Mouse (Mus musculus) gastrocnemius, postnatal 25 days (tissue): Measurements from ENCODE around the gene 4921507P07Rik. TPM values are rescaled to one million over a fixed set of nuclear protein-coding genes. Genes with fewer than 3 reads are reported as not detected.
"Not testable (repeated sequence)": the region's sequence is repeated elsewhere in the genome, so short reads cannot be mapped to it uniquely, and the experiment has no call there.

Experiments
- DNase-seq: peaks from one replicate; pipeline ENCODE4 v3.0.0; 2022
- microRNA-seq, 2 experiments: library from miRNA; unstranded; fragments of <30 nt; microRNA quantifications; one replicate each; pipeline ENCODE4 v1.2.0; 2021; ENCODE audit warnings: borderline replicate concordance in 2 of 2
- total RNA-seq, 2 experiments: library from RNA; stranded (reverse); gene quantifications; 1 replicate in 1 of 2; 2 replicates in 1 of 2; pipeline ENCODE4 v1.2.3; 2021

The 4921507P07Rik gene
- total RNA-seq, 2 experiments from 2014 or later = 0.24 to 0.28 TPM

DNA sequence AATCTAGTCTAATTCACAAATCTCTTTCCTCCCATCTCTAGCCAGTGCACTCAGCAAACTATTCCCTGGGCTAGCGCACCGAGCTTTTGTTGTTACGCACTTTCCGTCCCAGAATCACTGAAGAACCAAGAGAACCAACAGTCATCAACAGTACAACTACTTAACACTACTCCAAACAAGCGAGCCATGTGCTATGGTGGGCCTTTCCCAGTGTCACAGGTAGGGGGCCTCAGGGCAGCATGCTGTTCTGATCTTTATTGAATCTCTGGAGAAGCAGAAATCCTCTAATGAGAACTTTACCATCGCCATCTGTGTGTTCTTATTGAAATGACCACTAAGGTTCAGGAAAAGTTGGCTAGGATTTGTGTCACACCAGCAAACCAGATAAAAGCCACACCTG lies 38.9 kb downstream of the 4921507P07Rik start:
- no peak for DNase-seq

DNA sequence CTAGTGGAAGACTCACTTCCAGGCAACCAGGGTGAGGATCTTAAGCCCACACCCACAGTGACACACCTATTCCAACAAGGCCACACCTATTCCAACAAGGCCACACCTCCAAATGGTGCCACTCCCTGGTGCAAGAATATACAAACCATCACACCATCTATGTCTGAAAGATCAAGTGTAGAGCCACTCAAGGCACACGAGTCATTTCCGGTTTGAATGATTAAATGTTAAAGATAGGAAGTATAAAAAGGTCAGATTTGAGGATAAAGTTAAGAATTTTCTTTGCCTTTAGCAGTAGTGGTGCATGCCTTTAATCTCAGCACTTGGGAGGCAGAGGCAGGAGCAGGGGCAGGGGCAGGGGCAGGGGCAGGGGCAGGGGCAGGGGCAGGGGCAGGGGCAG lies 42.2 kb downstream of the 4921507P07Rik start:
- not testable (repeated sequence) for DNase-seq

- DNase-seq = no peak
Observed at GRCm38 (mm10) chr6:50552881-50553518, 43.4 kb downstream of the 4921507P07Rik start.

- no peak for DNase-seq
Observed at GRCm38 (mm10) chr6:50549791-50550190, 46.6 kb downstream of the 4921507P07Rik start.

GRCm38 (mm10) chr6:50549051-50549450 lies 47.4 kb downstream of the 4921507P07Rik start:
- no peak for DNase-seq

- no peak for DNase-seq
Observed at GRCm38 (mm10) chr6:50545412-50546043, 50.9 kb downstream of the 4921507P07Rik start.

GRCm38 (mm10) chr6:50542535-50542934 lies 53.9 kb downstream of the 4921507P07Rik start:
- DNase-seq = no peak

DNA sequence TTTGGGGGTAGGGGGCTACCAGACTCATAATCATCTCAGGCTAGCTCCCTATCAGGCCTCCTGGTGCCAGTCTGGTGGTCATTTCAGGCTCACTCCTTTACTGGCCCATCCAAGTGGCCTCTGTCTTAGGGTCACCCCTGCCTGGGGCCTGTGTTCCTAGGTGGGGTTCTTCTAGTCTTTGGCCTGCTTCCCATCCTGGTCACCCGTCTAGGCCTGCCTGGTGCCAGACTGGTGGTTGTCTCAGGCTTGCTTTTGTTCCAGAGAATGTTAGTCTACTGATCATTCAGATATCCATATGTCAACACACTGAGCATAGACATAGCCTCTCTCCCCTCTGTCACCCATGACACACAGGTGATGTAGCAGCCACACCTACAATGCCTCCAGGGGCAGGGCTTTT lies 56.8 kb downstream of the 4921507P07Rik start:
- no peak for DNase-seq

DNA sequence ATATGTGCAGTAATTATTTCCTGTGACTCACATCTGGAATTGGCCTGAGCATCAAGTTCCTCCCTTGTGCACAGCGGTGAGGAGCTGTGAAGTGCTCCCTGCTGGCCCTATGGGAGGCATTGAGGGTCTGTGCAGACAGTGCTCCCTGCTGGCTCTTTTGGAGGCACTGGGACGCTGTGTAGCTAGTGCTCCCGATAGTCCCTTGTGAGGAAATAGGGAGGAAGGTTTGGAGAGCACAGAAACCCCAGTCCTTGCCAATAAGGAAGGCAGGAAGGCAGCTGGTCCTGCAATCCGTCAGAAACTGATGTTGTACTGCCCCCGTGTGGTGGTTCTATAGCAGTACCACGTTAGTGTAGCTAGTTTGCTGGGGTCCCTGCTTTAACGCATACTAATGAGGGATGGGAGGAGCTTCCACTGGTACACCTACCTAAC lies 60.0 kb downstream of the 4921507P07Rik start:
- peak; percentile 56 for DNase-seq

DNA sequence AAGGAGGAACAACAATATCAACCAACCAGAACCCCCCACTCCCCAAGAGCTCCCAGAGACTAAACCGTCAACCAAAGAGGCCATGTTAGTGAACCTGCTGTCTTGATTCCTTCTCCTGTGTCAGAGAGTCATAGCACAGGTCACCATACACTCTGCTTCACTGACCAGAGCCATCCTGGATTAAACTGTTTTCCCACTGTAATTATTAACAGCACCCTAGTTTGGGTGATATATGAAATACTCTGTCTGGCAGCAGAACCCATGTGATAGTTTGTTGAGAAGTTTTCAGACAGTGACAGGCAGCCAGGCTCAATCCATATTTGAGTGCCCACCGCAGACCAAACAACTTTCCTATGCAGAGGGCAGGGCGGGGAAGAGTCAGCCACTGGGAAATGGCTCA lies 61.1 kb downstream of the 4921507P07Rik start:
- no peak for DNase-seq

- DNase-seq = no peak
Observed at GRCm38 (mm10) chr6:50531920-50532319, 64.5 kb downstream of the 4921507P07Rik start.

GRCm38 (mm10) chr6:50531003-50531402 lies 65.4 kb downstream of the 4921507P07Rik start:
- DNase-seq = no peak

- no peak for DNase-seq
Observed at GRCm38 (mm10) chr6:50529194-50529593, 67.2 kb downstream of the 4921507P07Rik start.

- DNase-seq = no peak
Observed at GRCm38 (mm10) chr6:50527416-50527815, 69.0 kb downstream of the 4921507P07Rik start.

DNA sequence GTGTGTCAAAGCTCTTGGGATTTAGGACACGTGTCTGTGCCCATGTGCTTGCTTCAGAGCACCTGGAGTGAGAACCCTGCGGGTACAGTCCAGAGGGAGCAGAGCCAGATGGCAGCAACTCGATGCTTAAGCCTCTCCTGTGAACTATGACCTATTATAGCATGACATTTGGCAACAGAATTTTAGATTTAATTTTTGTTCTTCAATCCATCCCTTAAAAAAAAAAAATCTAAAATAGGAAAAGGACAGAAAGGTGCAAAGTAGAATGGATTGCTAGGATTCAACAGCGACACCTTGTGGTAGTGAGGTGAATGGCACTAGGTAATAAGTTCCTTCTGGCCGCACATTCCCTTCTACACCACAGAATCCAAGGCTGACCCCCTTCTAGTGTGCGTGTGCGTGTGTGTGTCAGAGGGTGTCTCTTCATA lies 69.8 kb downstream of the 4921507P07Rik start:
- no peak for DNase-seq

DNA sequence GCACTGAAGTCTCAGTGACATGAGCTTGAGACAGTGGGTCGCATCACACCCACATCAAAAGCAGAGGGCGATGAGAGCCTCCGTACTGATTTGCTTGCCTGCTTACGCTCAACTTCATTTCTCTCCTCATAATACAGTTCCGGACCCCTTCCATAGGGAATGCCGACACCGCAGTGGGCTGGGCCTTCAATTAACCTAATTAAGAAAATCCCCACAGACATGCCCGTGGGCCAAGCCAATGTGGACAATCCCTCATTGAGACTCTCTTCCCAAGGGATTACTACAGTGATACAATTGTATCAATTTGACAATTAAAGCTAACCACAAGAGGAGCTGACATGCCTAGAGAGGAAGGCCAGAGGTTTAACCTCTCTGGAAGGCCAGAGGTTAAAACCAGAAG lies 70.6 kb downstream of the 4921507P07Rik start:
- DNase-seq = no peak

- no peak for DNase-seq
Observed at GRCm38 (mm10) chr6:50524261-50524896, 72.1 kb downstream of the 4921507P07Rik start.

Small RNAs within 50 kb of the gene (microRNA-seq; reads per million reads assigned to microRNA genes)
- gene Mir6371 = 0 reads per million in 2 experiments

Other genes starting within 250 kb of the 4921507P07Rik start
- gene Osbpl3, start 140.4 kb downstream of the 4921507P07Rik start, total RNA-seq = 1 to 10 TPM; 3.3 to 3.6 TPM
- 100 to 1,000 TPM; 110 TPM for gene Cycs, start 30.1 kb downstream of the 4921507P07Rik start, total RNA-seq
- gene Npvf, start 57.8 kb upstream of the 4921507P07Rik start, total RNA-seq = not detected